Mouse (Mus musculus) gastrocnemius, adult 2 months (tissue): Measurements from ENCODE around the gene Cul9. TPM values are rescaled to one million over a fixed set of nuclear protein-coding genes. Genes with fewer than 3 reads are reported as not detected.

Experiments
- DNase-seq: peaks from one replicate; pipeline ENCODE4 v3.0.0; 2022
- H3K27ac ChIP-seq: fragments of 200-600 bp; 2 replicates; pipeline ENCODE4 v1.8.1; 2022; ENCODE audit warnings: mild to moderate bottlenecking
- H3K4me3 ChIP-seq: fragments of 200-600 bp; 2 replicates; pipeline ENCODE4 v1.8.1; 2022; ENCODE audit warnings: mild to moderate bottlenecking, moderate library complexity
- CTCF ChIP-seq: fragments of 200-600 bp; IDR thresholded peaks from 2 replicates; pipeline ENCODE4 v1.8.1; 2022; ENCODE audit warnings: antibody characterized with exemption, mild to moderate bottlenecking, moderate library complexity
- intact Hi-C: fragments of 180-260 bp; cut with DNase I; formaldehyde crosslinking; loops from one replicate; pipeline ENCODE4 v1.15.1; 2025
- long read RNA-seq, 2 experiments: library from polyadenylated mRNA; stranded (forward); transcript quantifications; one replicate each; pipeline ENCODE4 v2.0.0; 2021
- total RNA-seq, 2 experiments: library from RNA; stranded (reverse); gene quantifications; 2 replicates each; pipeline ENCODE4 v1.2.3; 2021

Gene Cul9
- total RNA-seq, result 10 to 100 TPM; 13.8 to 15.5 TPM
- long read RNA-seq, experiment 1, partial matches to known transcripts, result 10 of 17 reads
- long read RNA-seq, experiment 1, other reads (novel, unspliced or antisense), result 7 of 17 reads
- long read RNA-seq, experiment 2, partial matches to known transcripts, result 10 of 14 reads
- long read RNA-seq, experiment 2, other reads (novel, unspliced or antisense), result 4 of 14 reads

DNA sequence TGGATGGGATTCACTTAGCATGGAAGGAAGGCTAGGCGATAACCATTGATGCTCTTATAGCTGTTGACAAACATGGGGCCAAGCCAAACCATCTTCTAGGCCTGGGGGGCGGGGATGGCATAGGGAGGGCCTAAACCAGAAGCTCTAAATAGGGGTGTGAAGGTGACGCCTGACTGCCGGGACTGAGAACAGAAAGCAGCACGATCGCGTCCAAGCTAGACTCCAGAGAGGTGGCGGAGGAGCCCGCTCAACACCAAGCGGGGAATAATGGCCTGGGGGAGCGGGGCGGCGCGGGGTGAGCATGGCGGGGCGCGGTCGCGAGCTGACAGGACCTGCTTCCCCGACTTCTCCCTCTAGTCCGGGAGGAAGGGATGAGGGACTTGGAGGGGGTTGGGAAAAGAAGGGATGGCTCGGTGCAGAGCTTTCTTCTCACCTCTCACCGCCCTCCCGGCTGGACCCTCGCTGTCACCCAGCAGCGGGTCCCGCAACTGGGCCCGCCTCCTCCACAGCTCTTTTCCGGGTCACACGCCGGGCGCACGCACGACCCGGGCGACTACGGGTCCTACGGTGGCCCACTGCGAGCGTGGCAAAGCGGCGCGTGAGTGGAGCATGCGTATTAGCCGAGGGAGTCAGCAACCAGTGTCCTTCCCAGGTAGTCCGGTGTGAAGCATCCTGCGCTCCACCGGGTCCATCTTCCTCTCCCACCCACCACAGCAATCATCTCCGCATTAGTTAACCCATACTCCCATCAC, at the start of gene Cul9:
TSS of gene Cul9 (minus strand) at position 576 of the 752 bp plus-strand sequence.
- intact Hi-C loops, result no loop called here
- Histone ChIP-seq H3K27ac (peak within 1 kb of the TSS; percentile 87), H3K4me3 (peak within 1 kb of the TSS; percentile 96)
- TF ChIP-seq CTCF, result no peak
- DNase-seq, result peak; percentile 88

DNA sequence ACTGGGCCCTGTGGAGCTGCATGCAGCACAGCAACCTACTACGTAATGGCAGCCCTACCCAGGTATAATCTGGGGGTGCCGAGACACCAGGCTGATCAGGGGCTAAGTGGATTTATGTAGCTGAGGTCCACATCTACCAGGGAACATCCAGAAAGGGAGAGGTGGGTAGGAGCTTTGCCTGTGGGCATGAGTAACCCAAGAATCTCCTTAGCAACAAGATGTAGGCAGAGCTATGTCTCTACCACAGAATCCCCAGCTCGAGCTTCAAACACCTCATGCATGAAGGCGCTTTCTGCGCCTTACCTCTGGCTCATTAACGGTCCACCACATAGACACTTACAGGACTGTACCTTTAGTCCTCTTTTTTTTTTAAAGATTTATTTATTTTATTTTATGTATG, 49.1 kb upstream of the Cul9 start:
- no peak for TF ChIP-seq CTCF
- no peak for DNase-seq
- intact Hi-C loops, result no loop called here
- H3K4me3 ChIP-seq, result no peak overlapping the region
- H3K27ac ChIP-seq, result no peak overlapping the region

DNA sequence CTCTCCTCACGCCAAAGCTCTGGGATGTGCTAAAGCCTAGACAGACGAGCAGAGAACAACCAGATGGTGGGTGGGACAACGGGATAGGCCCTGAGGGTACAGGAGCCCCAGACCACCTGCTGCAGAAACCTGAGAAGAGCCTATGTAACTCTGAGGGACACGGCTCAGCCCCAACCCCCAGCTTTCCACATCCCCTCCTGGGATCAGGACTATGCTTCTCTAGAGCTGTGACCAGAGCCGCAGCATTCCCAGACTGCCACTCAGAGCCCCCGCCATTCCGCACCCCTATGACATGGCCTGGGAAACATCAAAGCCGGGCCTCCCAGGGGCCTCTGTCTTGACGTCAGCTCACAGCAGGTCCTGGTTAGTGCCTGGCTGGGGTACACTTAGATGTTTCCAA, 48.4 kb upstream of the Cul9 start:
- no peak for DNase-seq
- intact Hi-C loops, result no loop called here
- TF ChIP-seq CTCF, result no peak
- no peak overlapping the region for H3K4me3 ChIP-seq
- no peak overlapping the region for H3K27ac ChIP-seq

DNA sequence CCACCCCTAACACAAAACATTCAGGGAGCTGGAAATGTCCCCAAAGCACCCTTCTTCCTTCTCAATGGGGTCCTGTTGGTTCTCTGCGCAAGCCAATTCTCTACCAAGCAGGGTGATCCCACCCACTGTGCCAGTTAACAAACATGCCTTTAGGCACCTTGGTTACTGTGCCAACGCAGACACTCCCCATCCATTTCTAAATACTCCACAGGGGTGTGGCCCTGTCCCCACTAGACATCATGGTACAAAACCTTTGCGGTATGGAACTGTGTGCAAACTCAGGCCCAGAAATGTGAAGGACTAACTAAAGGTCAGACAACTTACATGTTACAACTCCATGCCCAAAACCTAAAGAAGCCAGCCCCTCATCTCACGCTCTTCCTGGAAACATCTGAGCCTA, 46.9 kb upstream of the Cul9 start:
- Histone ChIP-seq H3K4me3 (no peak overlapping the region), H3K27ac (no peak overlapping the region)
- TF ChIP-seq CTCF, result no peak
- intact Hi-C loops, result no loop called here
- DNase-seq, result no peak

DNA sequence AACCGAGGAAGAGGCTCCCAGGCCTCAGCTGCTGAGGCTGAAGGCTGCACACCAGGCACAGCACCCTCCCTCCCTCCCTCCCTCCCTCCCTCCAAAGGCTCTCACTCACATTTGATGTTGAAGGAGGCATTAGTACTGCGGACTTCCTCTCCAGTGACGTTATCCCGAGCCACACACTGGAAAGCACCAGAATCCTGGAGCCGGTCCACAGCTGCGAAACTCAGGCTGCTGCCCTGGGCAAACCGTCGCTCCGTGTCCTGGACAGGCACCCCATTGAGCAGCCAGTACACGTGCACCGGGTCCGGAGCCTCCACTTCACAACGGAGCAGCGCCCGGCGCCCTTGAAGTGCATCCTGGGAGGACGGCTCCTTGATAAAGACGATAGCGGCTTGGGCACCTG, 45.2 kb upstream of the Cul9 start:
- DNase-seq, result no peak
- no peak for TF ChIP-seq CTCF
- intact Hi-C loops, result no loop called here
- no peak overlapping the region for H3K27ac ChIP-seq
- no peak overlapping the region for H3K4me3 ChIP-seq

DNA sequence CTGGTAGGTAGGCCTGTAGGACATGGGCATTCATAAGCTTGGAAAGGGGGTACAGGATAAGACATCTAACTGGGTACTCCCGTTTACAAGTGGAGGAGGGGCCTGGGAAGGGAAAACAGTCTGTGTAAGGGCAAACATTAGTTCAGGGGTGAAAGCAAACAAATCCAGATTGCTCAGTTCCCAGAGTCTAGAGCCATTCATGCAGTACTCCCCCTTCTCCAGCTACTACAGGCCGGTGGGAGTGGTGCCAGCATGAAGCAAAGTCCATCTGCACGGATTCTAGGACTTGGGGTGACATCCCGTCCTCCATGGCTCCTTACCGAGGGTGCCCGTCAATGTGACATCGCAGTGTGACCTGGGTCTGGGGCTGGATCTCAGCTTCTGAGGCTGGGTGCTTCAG, 44.3 kb upstream of the Cul9 start:
- no peak for TF ChIP-seq CTCF
- intact Hi-C loops, result no loop called here
- H3K4me3 ChIP-seq, result no peak overlapping the region
- H3K27ac ChIP-seq, result no peak overlapping the region
- DNase-seq, result no peak

DNA sequence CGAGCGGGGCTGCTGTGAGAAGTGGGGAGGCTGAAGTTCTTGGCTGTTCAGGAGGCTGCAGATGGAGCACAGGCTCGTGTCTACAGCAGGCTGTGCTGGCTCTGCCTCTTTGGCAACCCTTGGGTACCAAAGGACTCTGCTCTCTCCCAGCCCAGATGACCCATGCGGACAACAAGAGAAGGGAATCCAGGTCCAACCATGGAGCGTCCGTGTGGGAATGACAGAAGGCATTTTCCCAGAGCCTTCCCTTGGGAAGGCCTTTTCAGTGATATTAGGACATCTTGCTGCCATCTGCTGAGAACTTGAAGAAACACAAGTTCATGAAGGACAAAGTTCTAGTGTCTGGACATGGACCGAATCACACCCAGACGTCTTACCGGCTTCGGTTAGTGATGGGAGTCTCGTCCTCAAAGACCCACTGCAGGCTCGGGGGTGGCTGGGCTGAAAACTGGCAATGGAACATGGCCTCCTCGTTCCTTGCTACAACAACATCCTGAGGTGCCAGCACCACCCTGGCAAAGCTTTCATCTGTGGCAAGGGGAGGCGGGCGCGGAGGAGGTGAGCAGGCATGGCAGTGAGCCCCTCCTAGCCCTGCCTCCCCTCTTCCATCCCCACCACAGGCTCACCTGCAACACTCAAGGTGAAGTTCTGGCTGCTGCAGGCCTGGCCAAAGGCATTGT, 43.6 kb upstream of the Cul9 start:
- TF ChIP-seq CTCF, result peak; percentile 36
- Histone ChIP-seq H3K4me3 (no peak overlapping the region), H3K27ac (no peak overlapping the region)
- DNase-seq, result no peak
- intact Hi-C loops, result no loop called here

DNA sequence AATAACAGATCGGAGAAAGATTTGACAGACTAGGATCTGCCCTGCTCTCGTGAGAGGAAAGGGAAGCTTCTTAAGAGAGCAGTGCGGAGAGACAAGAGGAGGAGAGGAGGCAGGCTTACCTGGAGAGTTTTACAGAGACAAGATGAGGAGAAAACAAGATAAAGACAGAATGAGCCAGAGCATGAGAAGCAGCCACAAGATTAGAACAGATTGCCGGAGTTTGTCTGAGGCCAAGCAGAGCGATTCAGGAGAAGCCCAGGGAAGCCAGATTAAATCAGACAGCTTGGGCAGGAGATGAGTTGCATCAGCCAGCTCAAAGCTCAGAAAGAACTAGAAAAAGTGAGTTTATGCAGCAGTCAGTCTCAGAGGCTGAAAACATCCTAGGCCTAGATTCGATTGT, 42.7 kb upstream of the Cul9 start:
- Histone ChIP-seq H3K4me3 (no peak overlapping the region), H3K27ac (no peak overlapping the region)
- TF ChIP-seq CTCF, result no peak
- DNase-seq, result no peak
- intact Hi-C loops, result no loop called here

DNA sequence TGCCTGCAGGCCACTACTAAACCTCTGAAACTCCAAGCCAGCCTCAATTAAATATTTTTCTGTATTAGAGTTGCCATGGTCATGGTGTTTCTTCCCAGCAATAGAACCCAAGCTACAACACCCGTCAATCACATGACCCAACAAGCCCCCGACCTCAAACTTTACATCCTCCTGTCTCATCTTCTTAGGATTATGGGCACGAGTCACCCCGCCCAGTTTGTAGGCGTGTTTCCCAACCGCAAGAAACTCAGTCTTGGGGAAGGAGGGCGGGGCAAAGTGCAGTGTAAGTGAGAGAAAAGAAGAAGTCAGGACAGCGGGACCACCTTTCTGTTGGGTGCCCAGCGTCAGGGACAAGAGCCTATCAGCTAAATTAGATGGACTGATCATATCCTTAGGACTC, 42.0 kb upstream of the Cul9 start:
- no peak overlapping the region for H3K27ac ChIP-seq
- no peak overlapping the region for H3K4me3 ChIP-seq
- no peak for DNase-seq
- intact Hi-C loops, result no loop called here
- TF ChIP-seq CTCF, result no peak

DNA sequence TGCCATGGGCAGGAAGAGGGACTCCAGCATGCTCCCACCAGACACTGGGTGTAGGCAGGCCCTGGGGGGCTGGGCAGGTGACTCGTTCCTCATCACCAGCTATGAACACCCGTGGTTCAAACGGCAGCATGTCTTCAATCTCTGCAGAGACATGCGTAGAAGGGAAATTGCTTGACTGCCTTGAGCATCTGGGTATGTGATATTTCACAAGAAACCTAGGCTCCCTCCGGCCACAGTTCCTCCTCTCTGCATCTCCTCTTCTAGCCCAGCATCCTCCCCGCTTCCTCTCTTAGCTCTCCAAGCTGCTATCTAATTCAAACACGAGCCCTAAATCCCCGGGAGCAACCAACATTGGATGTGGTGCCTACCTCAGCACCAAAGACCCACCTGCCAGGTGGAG, 40.1 kb upstream of the Cul9 start:
- H3K27ac ChIP-seq, result no peak overlapping the region
- TF ChIP-seq CTCF, result no peak
- no peak overlapping the region for H3K4me3 ChIP-seq
- intact Hi-C loops, result no loop called here
- no peak for DNase-seq

DNA sequence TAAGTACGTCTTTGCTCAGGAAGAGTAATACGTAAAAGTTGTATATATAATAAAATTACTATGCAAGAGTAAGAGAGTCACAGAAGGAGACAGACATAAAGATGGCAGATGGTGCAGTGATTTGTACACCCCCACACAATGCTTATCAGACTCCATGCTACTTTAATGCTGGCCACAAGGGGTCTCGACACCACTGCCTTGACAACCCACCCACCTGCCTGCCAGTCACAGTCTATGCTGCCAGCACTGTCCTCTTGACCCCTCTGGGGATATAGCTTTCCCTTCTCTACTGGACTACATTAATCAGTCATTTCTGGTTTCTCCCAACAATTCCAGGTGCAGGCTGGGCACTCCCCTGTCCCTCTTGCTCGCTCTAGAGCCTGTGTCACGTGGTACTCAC, 32.5 kb upstream of the Cul9 start:
- TF ChIP-seq CTCF, result no peak
- Histone ChIP-seq H3K27ac (no peak overlapping the region), H3K4me3 (no peak overlapping the region)
- DNase-seq, result no peak
- intact Hi-C loops, result no loop called here

DNA sequence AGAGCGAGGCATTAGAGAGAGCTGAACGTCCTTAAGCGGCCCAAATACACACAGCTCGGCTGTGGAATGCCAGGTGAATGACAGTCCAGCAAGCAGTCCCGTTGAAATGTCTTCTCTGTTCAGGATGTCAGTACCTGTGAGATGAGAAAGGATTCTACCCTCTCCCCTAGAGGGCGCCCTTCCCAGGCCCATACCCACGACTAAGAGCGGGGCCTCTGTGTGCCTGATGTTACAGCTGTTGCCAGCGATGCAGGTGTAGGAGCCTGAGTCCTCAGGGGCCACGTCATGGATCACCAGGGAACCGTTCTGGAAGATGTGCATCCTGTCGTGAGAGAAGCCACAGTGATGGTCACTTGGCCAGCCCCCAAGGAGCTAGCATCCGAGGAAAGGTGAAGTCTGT, 29.9 kb upstream of the Cul9 start:
- peak; percentile 51 for DNase-seq
- peak; percentile 70 for TF ChIP-seq CTCF
- H3K27ac ChIP-seq, result no peak overlapping the region
- no peak overlapping the region for H3K4me3 ChIP-seq
- intact Hi-C loops, result no loop called here

DNA sequence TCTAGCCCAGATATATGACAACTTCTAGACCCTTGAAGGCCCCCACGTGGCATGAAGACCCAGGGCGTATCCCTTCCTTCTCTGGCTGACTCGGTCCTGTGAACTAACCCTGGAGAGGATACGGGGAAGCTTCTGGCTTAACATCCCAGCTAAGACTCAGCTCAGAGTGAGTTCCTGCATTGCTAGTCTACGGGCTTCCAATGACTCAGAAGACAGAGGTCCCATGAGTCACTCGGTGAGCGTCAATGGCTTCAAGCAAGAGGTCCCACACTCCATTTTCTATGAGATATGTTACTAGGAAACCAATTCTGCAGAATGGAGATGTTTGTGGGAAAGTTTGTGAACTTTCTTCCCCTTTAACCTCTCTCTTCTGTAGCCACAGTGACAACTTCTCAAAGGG, 28.3 kb upstream of the Cul9 start:
- DNase-seq, result no peak
- H3K4me3 ChIP-seq, result no peak overlapping the region
- no peak overlapping the region for H3K27ac ChIP-seq
- intact Hi-C loops, result no loop called here
- no peak for TF ChIP-seq CTCF
